In the genomic region with DNA sequence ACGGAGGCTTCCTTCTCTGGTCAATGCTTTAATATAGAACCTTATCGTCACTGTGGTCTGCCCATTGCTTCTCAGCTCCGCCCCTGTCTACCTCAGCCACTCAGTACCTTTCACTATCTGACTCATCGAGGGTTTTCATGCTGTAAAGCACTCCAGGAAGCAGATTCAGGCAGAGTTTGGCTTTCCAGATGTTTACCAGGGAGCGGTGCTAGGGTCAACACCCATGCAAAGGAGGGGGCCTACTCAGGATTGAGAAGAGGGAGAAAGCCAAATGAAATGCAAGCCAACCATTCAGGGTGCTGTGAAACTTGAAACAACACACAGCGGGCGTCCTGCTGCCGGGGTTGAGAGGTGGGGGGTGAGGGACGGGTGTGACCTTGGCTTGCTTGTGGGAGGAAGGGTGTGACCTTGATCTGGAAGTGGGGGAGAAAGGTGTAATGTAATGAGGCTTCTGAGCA, we compare ENCODE assay signal across 8 mouse cellular contexts. TPM values are rescaled to one million over a fixed set of nuclear protein-coding genes. Genes with fewer than 3 reads are reported as not detected.
DNase-seq lines count a peak whose midpoint lies in the region; ATAC-seq lines count a peak whose summit lies in the region.

No protein-coding gene starts in this region.

- H3K9ac ChIP-seq in embryonic facial prominence, embryonic 11.5 days (replicated peaks; ENCODE audit: low read length) = no peak overlapping the region

- H3K4me2 ChIP-seq in embryonic facial prominence, embryonic 11.5 days (ENCODE audit: low read depth, low read length) = no peak overlapping the region

- no peaks in the 10 kb centered on the region for H3K27me3 ChIP-seq in embryonic facial prominence, embryonic 11.5 days (ENCODE audit: control insufficient read depth, insufficient read depth, low read length)

- H3K27ac ChIP-seq in embryonic facial prominence, embryonic 11.5 days (replicated peaks; ENCODE audit: low read depth, low read length) = no peak overlapping the region; the same call in 1 of the 2 replicates

- no peaks in the 10 kb centered on the region for H3K36me3 ChIP-seq in embryonic facial prominence, embryonic 11.5 days (replicated peaks; ENCODE audit: control insufficient read depth, insufficient read depth, low read depth, low read length)

- 16% methylated on average over 9 of the region's 9 CpGs for WGBS in embryonic facial prominence, embryonic 11.5 days
- 12% methylated on average over 9 of the region's 9 CpGs for WGBS in large intestine, adult 2 months

- no peak overlapping the region for H3K4me3 ChIP-seq in embryonic facial prominence, embryonic 11.5 days (ENCODE audit: low read depth, low read length)

- DNase-seq in thymus, postnatal 25 days = peak; percentile 16
- DNase-seq in thymus, adult 18-20 months = no peak
- DNase-seq in embryonic facial prominence, embryonic 11.5 days (ENCODE audit: low spot score) = no peak
- peak; percentile 1 for DNase-seq in large intestine, adult 2 months (ENCODE audit: low read depth, low spot score)
- DNase-seq in natural killer cell, adult 2 months (ENCODE audit: low spot score in 2 of 2) = peak; percentile 72 to 85
- DNase-seq in neural tube, embryonic 10.5 days (ENCODE audit: extremely low spot score, low spot score) = no peak
- no peak for DNase-seq in cerebellum, postnatal 25 days
- no peak for DNase-seq in layer of hippocampus, adult 9-10 months (ENCODE audit: low spot score)

- ATAC-seq in embryonic facial prominence, embryonic 11.5 days (replicated peaks; ENCODE audit: insufficient number of reproducible peaks, low FRiP score, low TSS enrichment, low read depth) = 0 out of 2 replicates have a peak, but pooled peaks have one; percentile 65

- H3K9me3 ChIP-seq in embryonic facial prominence, embryonic 11.5 days (replicated peaks; ENCODE audit: control insufficient read depth, low read length) = no peaks in the 10 kb centered on the region

- no peaks in the 10 kb centered on the region for H3K4me1 ChIP-seq in embryonic facial prominence, embryonic 11.5 days (ENCODE audit: control insufficient read depth, insufficient read depth, low read length)

RNA-seq across cellular contexts. Expression of a gene that starts 43.6 kb away (rescaled TPM):
- 14.8 and 15.6 TPM in 2 replicates for polyA plus RNA-seq in embryonic facial prominence, embryonic 11.5 days (2014; fragmentation: Nextera tagmentation; extraction: Ambion mirVana)
- 11.9 and 13.9 TPM in 2 replicates for polyA plus RNA-seq in large intestine, adult 2 months (2012; rRNA removed)

Comparison
In these comparisons a context has a peak if more than half of its experiments do, and no peak if none do; other contexts are left out.
1. DNase-seq: peak in thymus, postnatal 25 days (single experiment), large intestine, adult 2 months (single experiment) and natural killer cell, adult 2 months (2 of 2); none in thymus, adult 18-20 months (0 of 2), embryonic facial prominence, embryonic 11.5 days (single experiment), neural tube, embryonic 10.5 days (single experiment), cerebellum, postnatal 25 days (0 of 2) and layer of hippocampus, adult 9-10 months (single experiment).